Mouse (Mus musculus): ENCODE measurements around the gene Tpst1. TPM values are rescaled to one million over a fixed set of nuclear protein-coding genes. Genes with fewer than 3 reads are reported as not detected.

The Tpst1 gene
- polyA plus RNA-seq, 1 experiment from 2014 or later, result 48.1 TPM

- H3K9ac ChIP-seq (replicated peaks; ENCODE audit: low read depth, low read length), result no peak overlapping the region
- no peaks in the 10 kb centered on the region for H3K4me1 ChIP-seq (ENCODE audit: control insufficient read depth, insufficient read depth, low read length)
- peaks cover 8% of the 10 kb centered on the region; the same call in 1 of the 2 replicates for H3K36me3 ChIP-seq (ENCODE audit: control insufficient read depth, insufficient read depth, low read length)
- no peak for ATAC-seq (ENCODE audit: low read depth)
- H3K27ac ChIP-seq (ENCODE audit: low read depth, low read length), result no peak overlapping the region
- H3K4me3 ChIP-seq (ENCODE audit: low read depth, low read length), result no peak overlapping the region
- H3K27me3 ChIP-seq (ENCODE audit: control insufficient read depth, insufficient read depth, low read length), result no peaks in the 10 kb centered on the region
- H3K4me2 ChIP-seq (ENCODE audit: low read depth, low read length), result no peak overlapping the region
- H3K9me3 ChIP-seq (ENCODE audit: control insufficient read depth, low read length), result no peaks in the 10 kb centered on the region
- WGBS, result 97% methylated on average over 17 of the region's 17 CpGs
These were observed 28.6 kb downstream of the Tpst1 start for GRCm38 (mm10) chr5:130101724-130102123.

GRCm38 (mm10) chr5:130109348-130109747 lies 36.2 kb downstream of the Tpst1 start:
- ATAC-seq (ENCODE audit: low read depth), result no peak
- Histone ChIP-seq H3K4me2 (ENCODE audit: low read depth, low read length) (no peak overlapping the region), H3K9ac (replicated peaks; ENCODE audit: low read depth, low read length) (no peak overlapping the region), H3K27ac (ENCODE audit: low read depth, low read length) (no peak overlapping the region), H3K4me1 (ENCODE audit: control insufficient read depth, insufficient read depth, low read length) (no peaks in the 10 kb centered on the region), H3K4me3 (ENCODE audit: low read depth, low read length) (no peak overlapping the region), H3K36me3 (ENCODE audit: control insufficient read depth, insufficient read depth, low read length) (peaks cover 11% of the 10 kb centered on the region; the same call in 1 of the 2 replicates), H3K9me3 (ENCODE audit: control insufficient read depth, low read length) (no peaks in the 10 kb centered on the region), H3K27me3 (ENCODE audit: control insufficient read depth, insufficient read depth, low read length) (no peaks in the 10 kb centered on the region)
- WGBS, result 92% methylated on average over 3 of the region's 3 CpGs

- H3K4me2 ChIP-seq (ENCODE audit: low read depth, low read length), result no peak overlapping the region
- H3K27me3 ChIP-seq (ENCODE audit: control insufficient read depth, insufficient read depth, low read length), result no peaks in the 10 kb centered on the region
- WGBS, result 79% methylated on average over 12 of the region's 12 CpGs
- no peak overlapping the region for H3K27ac ChIP-seq (ENCODE audit: low read depth, low read length)
- no peaks in the 10 kb centered on the region for H3K4me1 ChIP-seq (ENCODE audit: control insufficient read depth, insufficient read depth, low read length)
- H3K4me3 ChIP-seq (ENCODE audit: low read depth, low read length), result no peak overlapping the region
- ATAC-seq (ENCODE audit: low read depth), result no peak
- no peak overlapping the region for H3K9ac ChIP-seq (replicated peaks; ENCODE audit: low read depth, low read length)
- peaks cover 9% of the 10 kb centered on the region; the same call in 1 of the 2 replicates for H3K36me3 ChIP-seq (ENCODE audit: control insufficient read depth, insufficient read depth, low read length)
- no peaks in the 10 kb centered on the region for H3K9me3 ChIP-seq (ENCODE audit: control insufficient read depth, low read length)
These were observed 37.7 kb downstream of the Tpst1 start for GRCm38 (mm10) chr5:130110632-130111464.

GRCm38 (mm10) chr5:130112653-130113052 lies 39.5 kb downstream of the Tpst1 start:
- Histone ChIP-seq H3K4me3 (ENCODE audit: low read depth, low read length) (no peak overlapping the region), H3K4me2 (ENCODE audit: low read depth, low read length) (no peak overlapping the region), H3K9me3 (ENCODE audit: control insufficient read depth, low read length) (no peaks in the 10 kb centered on the region), H3K27me3 (ENCODE audit: control insufficient read depth, insufficient read depth, low read length) (no peaks in the 10 kb centered on the region), H3K9ac (replicated peaks; ENCODE audit: low read depth, low read length) (no peak overlapping the region), H3K27ac (ENCODE audit: low read depth, low read length) (no peak overlapping the region), H3K4me1 (ENCODE audit: control insufficient read depth, insufficient read depth, low read length) (no peaks in the 10 kb centered on the region), H3K36me3 (ENCODE audit: control insufficient read depth, insufficient read depth, low read length) (peaks cover 9% of the 10 kb centered on the region; the same call in 1 of the 2 replicates)
- no peak for ATAC-seq (ENCODE audit: low read depth)

GRCm38 (mm10) chr5:130116116-130116515 lies 43.0 kb downstream of the Tpst1 start:
- 93% methylated on average over 12 of the region's 12 CpGs for WGBS
- no peak overlapping the region for H3K9ac ChIP-seq (replicated peaks; ENCODE audit: low read depth, low read length)
- no peak overlapping the region for H3K4me3 ChIP-seq (ENCODE audit: low read depth, low read length)
- H3K9me3 ChIP-seq (ENCODE audit: control insufficient read depth, low read length), result no peaks in the 10 kb centered on the region
- no peak for ATAC-seq (ENCODE audit: low read depth)
- no peaks in the 10 kb centered on the region for H3K27me3 ChIP-seq (ENCODE audit: control insufficient read depth, insufficient read depth, low read length)
- H3K4me1 ChIP-seq (ENCODE audit: control insufficient read depth, insufficient read depth, low read length), result 0 out of 2 replicates have a peak, but pooled peaks cover 3% of the 10 kb centered on the region
- no peak overlapping the region for H3K27ac ChIP-seq (ENCODE audit: low read depth, low read length)
- no peak overlapping the region for H3K4me2 ChIP-seq (ENCODE audit: low read depth, low read length)
- peaks cover 4% of the 10 kb centered on the region; the same call in 1 of the 2 replicates for H3K36me3 ChIP-seq (ENCODE audit: control insufficient read depth, insufficient read depth, low read length)

GRCm38 (mm10) chr5:130116857-130117256 lies 43.7 kb downstream of the Tpst1 start:
- Histone ChIP-seq H3K4me2 (ENCODE audit: low read depth, low read length) (no peak overlapping the region), H3K36me3 (ENCODE audit: control insufficient read depth, insufficient read depth, low read length) (peaks cover 4% of the 10 kb centered on the region; the same call in 1 of the 2 replicates), H3K27ac (ENCODE audit: low read depth, low read length) (no peak overlapping the region), H3K27me3 (ENCODE audit: control insufficient read depth, insufficient read depth, low read length) (no peaks in the 10 kb centered on the region), H3K4me3 (ENCODE audit: low read depth, low read length) (no peak overlapping the region), H3K9ac (replicated peaks; ENCODE audit: low read depth, low read length) (no peak overlapping the region), H3K9me3 (ENCODE audit: control insufficient read depth, low read length) (no peaks in the 10 kb centered on the region), H3K4me1 (ENCODE audit: control insufficient read depth, insufficient read depth, low read length) (0 out of 2 replicates have a peak, but pooled peaks cover 3% of the 10 kb centered on the region)
- ATAC-seq (ENCODE audit: low read depth), result no peak
- WGBS, result 89% methylated on average over 7 of the region's 7 CpGs

- Histone ChIP-seq H3K27me3 (ENCODE audit: control insufficient read depth, insufficient read depth, low read length) (no peaks in the 10 kb centered on the region), H3K9me3 (ENCODE audit: control insufficient read depth, low read length) (no peaks in the 10 kb centered on the region), H3K9ac (replicated peaks; ENCODE audit: low read depth, low read length) (no peak overlapping the region), H3K4me1 (ENCODE audit: control insufficient read depth, insufficient read depth, low read length) (0 out of 2 replicates have a peak, but pooled peaks cover 3% of the 10 kb centered on the region), H3K27ac (ENCODE audit: low read depth, low read length) (peak overlapping the region; percentile 31; the same call in 1 of the 2 replicates), H3K4me2 (ENCODE audit: low read depth, low read length) (no peak overlapping the region), H3K4me3 (ENCODE audit: low read depth, low read length) (no peak overlapping the region), H3K36me3 (ENCODE audit: control insufficient read depth, insufficient read depth, low read length) (peaks cover 4% of the 10 kb centered on the region; the same call in 1 of the 2 replicates)
- no peak for ATAC-seq (ENCODE audit: low read depth)
- WGBS, result 78% methylated on average over 6 of the region's 6 CpGs
These were observed 44.8 kb downstream of the Tpst1 start for GRCm38 (mm10) chr5:130117932-130118331.

GRCm38 (mm10) chr5:130119236-130119635 lies 46.1 kb downstream of the Tpst1 start:
- H3K36me3 ChIP-seq (ENCODE audit: control insufficient read depth, insufficient read depth, low read length), result peaks cover 4% of the 10 kb centered on the region; the same call in 1 of the 2 replicates
- no peaks in the 10 kb centered on the region for H3K27me3 ChIP-seq (ENCODE audit: control insufficient read depth, insufficient read depth, low read length)
- ATAC-seq (ENCODE audit: low read depth), result no peak
- WGBS, result 85% methylated on average over 3 of the region's 3 CpGs
- H3K9me3 ChIP-seq (ENCODE audit: control insufficient read depth, low read length), result no peaks in the 10 kb centered on the region
- 0 out of 2 replicates have a peak, but pooled peaks cover 3% of the 10 kb centered on the region for H3K4me1 ChIP-seq (ENCODE audit: control insufficient read depth, insufficient read depth, low read length)
- no peak overlapping the region for H3K9ac ChIP-seq (replicated peaks; ENCODE audit: low read depth, low read length)
- H3K4me2 ChIP-seq (ENCODE audit: low read depth, low read length), result no peak overlapping the region
- H3K4me3 ChIP-seq (ENCODE audit: low read depth, low read length), result no peak overlapping the region
- H3K27ac ChIP-seq (ENCODE audit: low read depth, low read length), result no peak overlapping the region

GRCm38 (mm10) chr5:130120070-130120736 lies 47.1 kb downstream of the Tpst1 start:
- H3K4me2 ChIP-seq (ENCODE audit: low read depth, low read length), result no peak overlapping the region
- ATAC-seq (ENCODE audit: low read depth), result no peak
- 88% methylated on average over 12 of the region's 12 CpGs for WGBS
- no peaks in the 10 kb centered on the region for H3K9me3 ChIP-seq (ENCODE audit: control insufficient read depth, low read length)
- H3K27ac ChIP-seq (ENCODE audit: low read depth, low read length), result no peak overlapping the region
- H3K4me1 ChIP-seq (ENCODE audit: control insufficient read depth, insufficient read depth, low read length), result 0 out of 2 replicates have a peak, but pooled peaks cover 3% of the 10 kb centered on the region
- no peak overlapping the region for H3K9ac ChIP-seq (replicated peaks; ENCODE audit: low read depth, low read length)
- H3K4me3 ChIP-seq (ENCODE audit: low read depth, low read length), result no peak overlapping the region
- no peaks in the 10 kb centered on the region for H3K36me3 ChIP-seq (ENCODE audit: control insufficient read depth, insufficient read depth, low read length)
- no peaks in the 10 kb centered on the region for H3K27me3 ChIP-seq (ENCODE audit: control insufficient read depth, insufficient read depth, low read length)
